Mouse (Mus musculus) midbrain, embryonic 11.5 days (tissue): Measurements from ENCODE around the gene Pwwp2a. TPM values are rescaled to one million over a fixed set of nuclear protein-coding genes. Genes with fewer than 3 reads are reported as not detected.

Experiments
- ATAC-seq: fragments of 200-750 bp; cut with Nextera tagmentation; 2 replicates; pipeline ENCODE4 v1.8.0; 2017; ENCODE audit warnings: moderate TSS enrichment, moderate library complexity; ENCODE audit not compliant: low FRiP score
- DNase-seq: peaks from one replicate; pipeline ENCODE4 v3.0.0; 2015; ENCODE audit warnings: low spot score; ENCODE audit errors: missing footprints
- H3K27ac ChIP-seq: fragments of 300-500 bp; sonication (generic); 2 replicates; pipeline ENCODE4 v1.5.1; 2014; ENCODE audit warnings: low read depth, low read length
- H3K27me3 ChIP-seq: fragments of 300-500 bp; sonication (generic); 2 replicates; pipeline ENCODE4 v1.6.1; 2014; ENCODE audit warnings: mild to moderate bottlenecking, low read length, moderate library complexity, mixed read lengths; ENCODE audit not compliant: control insufficient read depth, insufficient read depth
- H3K36me3 ChIP-seq: fragments of 300-500 bp; sonication (generic); 2 replicates; pipeline ENCODE4 v1.6.1; 2014; ENCODE audit warnings: mild to moderate bottlenecking, low read length, moderate library complexity, mixed read lengths; ENCODE audit not compliant: control insufficient read depth, insufficient read depth
- H3K4me1 ChIP-seq: fragments of 300-500 bp; sonication (generic); 2 replicates; pipeline ENCODE4 v1.6.1; 2014; ENCODE audit warnings: low read length; ENCODE audit not compliant: control insufficient read depth, insufficient read depth
- H3K4me2 ChIP-seq: fragments of 300-500 bp; sonication (generic); 2 replicates; pipeline ENCODE4 v1.6.1; 2014; ENCODE audit warnings: mild to moderate bottlenecking, moderate library complexity
- H3K4me3 ChIP-seq: fragments of 300-500 bp; sonication (generic); 2 replicates; pipeline ENCODE4 v1.5.1; 2014; ENCODE audit warnings: low read depth, low read length
- H3K9ac ChIP-seq: fragments of 300-500 bp; sonication (generic); 2 replicates; pipeline ENCODE4 v1.6.1; 2014; ENCODE audit warnings: low read length
- H3K9me3 ChIP-seq: fragments of 300-500 bp; sonication (generic); 2 replicates; pipeline ENCODE4 v1.6.1; 2016; ENCODE audit warnings: low read length; ENCODE audit not compliant: control insufficient read depth
- WGBS: fragments of 180-500 bp; shearing (Covaris S2); extraction: QIAGEN DNeasy Blood & Tissue Kit; methylation state at CpG from one replicate; pipeline ENCODE4 v1.1.7; 2014; 5-methylcytosine and 5-hydroxymethylcytosine counted together
- polyA plus RNA-seq: library from polyadenylated mRNA; unstranded; fragments of >200 nt; fragmentation: Nextera tagmentation; extraction: Ambion mirVana; gene quantifications from 2 replicates; pipeline ENCODE4 v1.2.1, GENCODE M21; 2014

Pwwp2a gene
- polyA plus RNA-seq, 1 experiment from 2014 or later: 44.8 TPM

DNA sequence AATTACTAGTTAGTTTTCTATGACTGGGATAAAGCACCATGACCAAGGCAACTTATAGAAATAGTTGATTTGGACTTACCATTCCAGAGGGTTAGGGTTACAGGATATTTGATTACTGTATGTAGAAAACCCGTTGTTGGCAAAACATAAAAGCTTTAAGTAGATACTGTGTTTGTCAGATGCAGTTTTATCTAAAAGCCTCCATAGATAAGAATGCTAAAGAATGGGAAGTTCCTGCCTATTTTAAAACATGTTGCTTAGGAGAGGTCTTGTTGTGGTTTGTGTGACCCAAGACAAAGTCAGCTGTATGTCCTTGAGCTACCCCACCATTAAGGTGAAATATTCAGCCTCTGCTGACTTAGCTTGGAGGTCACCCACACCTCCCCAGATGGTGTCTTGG, 72.8 kb downstream of the Pwwp2a start:
- H3K9me3 ChIP-seq: no peaks in the 10 kb centered on the region
- no peak overlapping the region for H3K4me3 ChIP-seq
- H3K27ac ChIP-seq: no peak overlapping the region
- H3K27me3 ChIP-seq: no peaks in the 10 kb centered on the region
- ATAC-seq (no peak), DNase-seq (no peak)
- no peak overlapping the region for H3K9ac ChIP-seq
- H3K4me1 ChIP-seq: no peaks in the 10 kb centered on the region
- no peak overlapping the region for H3K4me2 ChIP-seq
- 88% methylated on average over 1 of the region's 1 CpGs for WGBS
- H3K36me3 ChIP-seq: no peaks in the 10 kb centered on the region

GRCm38 (mm10) chr11:43755411-43755810, 73.6 kb downstream of the Pwwp2a start:
- ATAC-seq (no peak), DNase-seq (no peak)
- H3K27ac ChIP-seq: no peak overlapping the region
- no peak overlapping the region for H3K4me3 ChIP-seq
- H3K4me2 ChIP-seq: no peak overlapping the region
- no peaks in the 10 kb centered on the region for H3K9me3 ChIP-seq
- no peak overlapping the region for H3K9ac ChIP-seq
- H3K4me1 ChIP-seq: no peaks in the 10 kb centered on the region
- no peaks in the 10 kb centered on the region for H3K36me3 ChIP-seq
- 67% methylated on average over 5 of the region's 5 CpGs for WGBS
- no peaks in the 10 kb centered on the region for H3K27me3 ChIP-seq

- no peak for DNase-seq
- H3K4me2 ChIP-seq: no peak overlapping the region
- no peak for ATAC-seq
- no peak overlapping the region for H3K27ac ChIP-seq
- 82% methylated on average over 2 of the region's 2 CpGs for WGBS
- H3K4me1 ChIP-seq: no peaks in the 10 kb centered on the region
- H3K27me3 ChIP-seq: no peaks in the 10 kb centered on the region
- no peaks in the 10 kb centered on the region for H3K9me3 ChIP-seq
- H3K9ac ChIP-seq: no peak overlapping the region
- no peak overlapping the region for H3K4me3 ChIP-seq
- no peaks in the 10 kb centered on the region for H3K36me3 ChIP-seq
Observed at GRCm38 (mm10) chr11:43758436-43758835, 76.6 kb downstream of the Pwwp2a start.

DNA sequence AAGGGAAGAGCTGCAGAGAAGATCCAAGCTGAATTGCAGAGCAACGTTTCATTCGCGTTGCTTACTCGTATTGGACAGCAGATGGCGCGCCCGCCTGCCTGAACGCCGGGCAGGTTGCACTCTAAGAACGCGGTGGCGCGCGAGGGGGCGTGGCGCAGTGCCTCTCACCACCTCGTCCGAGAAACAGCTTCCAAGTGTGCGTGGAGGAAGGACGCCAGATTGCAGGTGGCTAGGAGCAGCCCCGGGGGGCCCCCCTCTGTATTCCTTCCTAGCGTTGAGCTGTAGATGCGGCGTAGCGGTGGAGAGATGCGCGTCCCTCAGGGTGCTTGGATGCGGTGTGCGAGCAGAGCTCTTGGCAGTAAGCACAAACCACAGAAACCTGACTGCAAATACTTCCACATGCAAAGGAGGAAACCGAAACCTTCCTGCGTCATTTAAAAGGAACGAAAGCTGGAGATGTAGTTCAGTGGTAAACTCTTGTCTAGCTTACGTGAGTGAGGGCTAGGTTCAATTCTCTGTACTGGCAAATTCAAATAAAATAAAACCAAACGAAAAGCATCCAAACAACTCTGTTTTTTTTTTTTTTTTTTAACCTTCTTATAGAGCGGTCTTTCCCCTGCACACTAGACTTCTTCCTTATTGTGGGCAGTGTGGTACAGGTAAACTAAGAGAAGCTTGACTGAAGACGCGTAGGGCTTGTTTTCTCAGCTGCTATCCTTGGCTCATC, 85.3 kb downstream of the Pwwp2a start:
- Histone ChIP-seq H3K27me3 (peaks cover 2% of the 10 kb centered on the region), H3K4me2 (peak overlapping the region; percentile 71), H3K4me3 (peak overlapping the region; percentile 38), H3K36me3 (no peaks in the 10 kb centered on the region), H3K9ac (no peak overlapping the region), H3K4me1 (no peaks in the 10 kb centered on the region), H3K9me3 (no peaks in the 10 kb centered on the region), H3K27ac (no peak overlapping the region)
- 8% methylated on average over 37 of the region's 37 CpGs for WGBS
- DNase-seq (peak; percentile 97), ATAC-seq (peak; percentile 85)

GRCm38 (mm10) chr11:43767749-43768148, 86.0 kb downstream of the Pwwp2a start:
- Histone ChIP-seq H3K4me3 (no peak overlapping the region), H3K27me3 (peaks cover 2% of the 10 kb centered on the region), H3K9ac (no peak overlapping the region), H3K9me3 (no peaks in the 10 kb centered on the region), H3K4me2 (no peak overlapping the region), H3K27ac (no peak overlapping the region), H3K36me3 (no peaks in the 10 kb centered on the region), H3K4me1 (no peaks in the 10 kb centered on the region)
- DNase-seq (no peak), ATAC-seq (no peak)
- WGBS: 74% methylated on average over 11 of the region's 11 CpGs

DNA sequence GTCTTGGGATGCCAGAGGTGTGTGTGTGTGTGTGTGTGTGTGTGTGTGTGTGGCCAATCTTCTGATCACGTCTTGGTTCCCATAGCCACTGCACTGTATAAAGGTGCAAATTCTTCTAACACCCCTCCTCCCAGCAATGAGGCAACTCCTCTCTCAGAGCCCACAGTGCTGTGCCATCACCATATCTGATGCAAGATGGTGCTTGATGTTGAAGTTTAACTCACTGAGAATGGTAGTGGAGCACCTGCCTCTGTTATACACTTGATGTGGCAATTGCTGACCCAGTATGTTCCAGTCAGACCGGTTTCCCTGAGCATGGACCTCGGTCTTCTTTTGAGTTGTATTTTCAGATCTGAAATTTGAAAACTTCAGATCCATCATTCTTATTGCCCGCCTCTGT, 88.3 kb downstream of the Pwwp2a start:
- no peaks in the 10 kb centered on the region for H3K36me3 ChIP-seq
- peaks cover 2% of the 10 kb centered on the region for H3K27me3 ChIP-seq
- no peaks in the 10 kb centered on the region for H3K4me1 ChIP-seq
- H3K4me2 ChIP-seq: no peak overlapping the region
- no peak overlapping the region for H3K9ac ChIP-seq
- WGBS: 83% methylated on average over 4 of the region's 4 CpGs
- ATAC-seq (no peak), DNase-seq (no peak)
- H3K9me3 ChIP-seq: no peaks in the 10 kb centered on the region
- H3K27ac ChIP-seq: no peak overlapping the region
- H3K4me3 ChIP-seq: no peak overlapping the region

Other genes with a start within 250 kb of the Pwwp2a start
- 71.6 and 76.7 TPM in 2 replicates for gene Slu7, start 248.3 kb upstream of the Pwwp2a start, polyA plus RNA-seq
- gene C1qtnf2, start 207.7 kb upstream of the Pwwp2a start, polyA plus RNA-seq: 2.7 and 3.1 TPM in 2 replicates
- gene Ccnjl, start 153.2 kb upstream of the Pwwp2a start, polyA plus RNA-seq: 35.7 and 40.2 TPM in 2 replicates
- 10.1 and 11.3 TPM in 2 replicates for gene 4933415A04Rik, start 95.0 kb upstream of the Pwwp2a start, polyA plus RNA-seq
- not detected in 2 replicates for gene Fabp6, start 80.5 kb upstream of the Pwwp2a start, polyA plus RNA-seq
- 86.0 and 87.0 TPM in 2 replicates for gene Ttc1, start 66.0 kb downstream of the Pwwp2a start, polyA plus RNA-seq
- gene Adra1b, start 219.2 kb downstream of the Pwwp2a start, polyA plus RNA-seq: 0.31 and 0.48 TPM in 2 replicates